Mouse (Mus musculus) thymus, adult 2 months (tissue): ENCODE measurements around the gene Glb1l2. TPM values are rescaled to one million over a fixed set of nuclear protein-coding genes. Genes with fewer than 3 reads are reported as not detected.

Source experiments
- DNase-seq: peaks from one replicate; pipeline ENCODE4 v3.0.0; 2021
- H3K27ac ChIP-seq: fragments of 200-500 bp; 2 replicates; pipeline ENCODE4 v1.5.1; 2012; ENCODE audit warnings: low read length, control low read depth; ENCODE audit not compliant: control insufficient read depth, insufficient read depth
- H3K27me3 ChIP-seq: fragments of 200-500 bp; 2 replicates; pipeline ENCODE4 v1.6.1; 2012; ENCODE audit warnings: mild to moderate bottlenecking, low read length, moderate library complexity, mixed read lengths; ENCODE audit not compliant: control insufficient read depth, insufficient read depth
- H3K36me3 ChIP-seq: fragments of 200-500 bp; 2 replicates; pipeline ENCODE4 v1.6.1; 2012; ENCODE audit warnings: mild to moderate bottlenecking, low read length, moderate library complexity; ENCODE audit not compliant: control insufficient read depth, insufficient read depth
- H3K4me1 ChIP-seq: fragments of 200-500 bp; replicated peaks from 2 replicates; pipeline ENCODE4 v1.6.1; 2012; ENCODE audit warnings: low read length; ENCODE audit not compliant: control insufficient read depth, insufficient read depth
- H3K4me3 ChIP-seq: fragments of 200-500 bp; 2 replicates; pipeline ENCODE4 v1.5.1; 2012; ENCODE audit warnings: mild to moderate bottlenecking, low read length, control low read depth, moderate library complexity; ENCODE audit not compliant: control insufficient read depth, insufficient read depth
- CTCF ChIP-seq: fragments of 200-500 bp; IDR thresholded peaks from 2 replicates; pipeline ENCODE4 v1.5.1; 2012; ENCODE audit warnings: mild to moderate bottlenecking, control low read depth, low read length, moderate library complexity, borderline replicate concordance; ENCODE audit not compliant: control insufficient read depth, poor library complexity, insufficient read depth; ENCODE audit errors: extremely low read depth
- POLR2A ChIP-seq: fragments of 200-500 bp; IDR thresholded peaks from 2 replicates; pipeline ENCODE4 v1.6.1; 2012; ENCODE audit warnings: mild to moderate bottlenecking, low read length, control low read depth, moderate library complexity; ENCODE audit not compliant: control insufficient read depth, poor library complexity, insufficient read depth; ENCODE audit errors: extremely low read depth
- WGBS: fragments of 180-500 bp; shearing (Covaris S2); methylation state at CpG from one replicate; pipeline ENCODE4 v1.1.7; 2018; 5-methylcytosine and 5-hydroxymethylcytosine counted together
- polyA plus RNA-seq: library from polyadenylated mRNA; depleted of rRNA; stranded (reverse); fragments of >200 nt; gene quantifications from 2 replicates; pipeline ENCODE4 v1.2.3, GENCODE M21; 2012; rRNA removed

Gene Glb1l2
- polyA plus RNA-seq, 1 experiment, result 3.9 TPM

- H3K27me3 ChIP-seq, result no peaks in the 10 kb centered on the region
- no peak overlapping the region for H3K27ac ChIP-seq
- no peak overlapping the region for H3K4me3 ChIP-seq
- H3K36me3 ChIP-seq, result no peaks in the 10 kb centered on the region
- 74% methylated on average over 3 of the region's 3 CpGs for WGBS
- TF ChIP-seq CTCF, result no peak
- TF ChIP-seq POLR2A, result no peak
- DNase-seq, result no peak
- H3K4me1 ChIP-seq, result no peaks in the 10 kb centered on the region
Observed at GRCm38 (mm10) chr9:26718388-26718787, 87.9 kb downstream of the Glb1l2 start.

Other genes with a start within 250 kb of the Glb1l2 start
- 0.05 and 0.19 TPM in 2 replicates for gene B3gat1, start 72.7 kb downstream of the Glb1l2 start, polyA plus RNA-seq
- not detected in 2 replicates for gene Glb1l3, start 54.4 kb upstream of the Glb1l2 start, polyA plus RNA-seq
- gene Gm1110, start 116.6 kb upstream of the Glb1l2 start, polyA plus RNA-seq, result not detected in 2 replicates
- 14.5 and 21.5 TPM in 2 replicates for gene Acad8, start 193.1 kb upstream of the Glb1l2 start, polyA plus RNA-seq
- gene Thyn1, start 193.2 kb upstream of the Glb1l2 start, polyA plus RNA-seq, result 9.4 and 9.8 TPM in 2 replicates
- 69.6 and 82.1 TPM in 2 replicates for gene Vps26b, start 223.6 kb upstream of the Glb1l2 start, polyA plus RNA-seq
- 75.5 and 82.4 TPM in 2 replicates for gene Ncapd3, start 223.7 kb upstream of the Glb1l2 start, polyA plus RNA-seq